Mouse (Mus musculus) cortical plate, adult 2 months (tissue): ENCODE measurements at regions not wholly inside any gene's neighbourhood (a gene's known extent, or its start where the extent isn't known, plus 50 kb on each side); places are given as distances from the start of the nearest gene placed in this dataset.

ENCODE experiments used
- CTCF ChIP-seq: fragments of 200-500 bp; IDR thresholded peaks from 2 replicates; pipeline ENCODE4 v1.5.1; 2011; ENCODE audit warnings: mild to moderate bottlenecking, control low read depth, low read length; ENCODE audit not compliant: insufficient read depth; ENCODE audit errors: extremely low read depth
- POLR2A ChIP-seq: fragments of 200-500 bp; IDR thresholded peaks from 2 replicates; pipeline ENCODE4 v1.6.1; 2011; ENCODE audit warnings: mild to moderate bottlenecking, low read length, control low read depth; ENCODE audit not compliant: insufficient read depth; ENCODE audit errors: extremely low read depth

DNA sequence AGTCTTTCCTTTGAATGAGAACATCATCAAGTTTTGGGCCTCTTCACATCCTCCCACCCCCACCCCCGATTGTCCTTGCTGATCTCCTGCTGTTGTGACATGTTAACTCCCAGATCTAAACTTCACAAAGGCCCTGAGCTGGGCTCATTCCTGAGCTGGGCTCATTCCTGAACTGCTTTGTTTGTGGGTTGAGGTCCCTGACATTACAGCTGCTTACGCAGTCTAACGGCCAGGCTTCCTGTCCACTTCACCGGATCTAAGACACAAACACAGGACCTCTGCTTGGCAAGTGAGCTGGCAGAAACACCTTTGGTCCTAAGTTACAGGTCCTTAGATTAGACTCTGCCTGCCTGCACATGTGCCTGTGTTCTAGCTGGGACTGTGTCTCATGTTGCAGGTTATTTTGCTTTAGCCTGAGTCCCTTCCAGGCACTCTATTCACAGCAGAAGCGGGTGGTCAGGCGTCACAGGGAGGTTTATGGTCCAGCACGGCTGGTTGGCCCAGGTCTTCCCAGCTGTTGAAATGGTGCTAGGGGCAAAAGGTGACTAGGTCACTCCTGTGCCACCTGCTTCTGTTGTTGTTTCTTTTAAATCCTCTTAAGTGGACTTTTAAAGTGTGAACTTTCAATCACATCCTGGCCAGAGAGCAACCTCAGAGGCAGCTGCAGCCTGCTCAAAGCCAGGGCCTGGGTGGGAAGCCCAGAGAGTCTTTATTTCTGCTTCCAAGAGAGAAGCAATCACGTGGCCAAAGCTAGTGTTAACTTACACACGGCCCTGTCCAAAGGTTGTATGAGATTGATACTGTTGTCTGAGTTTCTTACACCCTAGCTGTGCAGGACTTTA is 79.1 kb downstream of the Foxb1 start:
- TF ChIP-seq CTCF = no peak
- TF ChIP-seq POLR2A = no peak
